25 mouse cellular contexts compared by ENCODE assay signal in genomic region chr3:146396934-146397333, GRCm38 (mm10). TPM values are rescaled to one million over a fixed set of nuclear protein-coding genes. Genes with fewer than 3 reads are reported as not detected.
DNase-seq lines count a peak whose midpoint lies in the region; ATAC-seq and TF ChIP-seq lines count a peak whose summit lies in the region.
"Had no signal": no experiment of that assay in that cellular context is flagged by ENCODE, and none has a peak within 500 bp of the region (broad histone marks: within the 10 kb centered on the region; RNA-seq: fewer than 3 reads in every experiment).

No protein-coding gene starts in this region.

- H3K27me3 ChIP-seq in neural tube, embryonic 11.5 days (ENCODE audit: control insufficient read depth, insufficient read depth, low read length) = no peaks in the 10 kb centered on the region
- no peaks in the 10 kb centered on the region for H3K27me3 ChIP-seq in neural tube, embryonic 15.5 days (replicated peaks)
- H3K27me3 ChIP-seq: embryonic facial prominence, embryonic 13.5 days; embryonic facial prominence, embryonic 15.5 days; forebrain, embryonic 12.5 days had no signal

- no peaks in the 10 kb centered on the region for H3K9me3 ChIP-seq in neural tube, embryonic 11.5 days (ENCODE audit: control insufficient read depth, low read length)
- H3K9me3 ChIP-seq in neural tube, embryonic 15.5 days (replicated peaks) = no peaks in the 10 kb centered on the region
- H3K9me3 ChIP-seq: embryonic facial prominence, embryonic 13.5 days; embryonic facial prominence, embryonic 15.5 days; forebrain, embryonic 12.5 days; G1E had no signal

- no peak for TF ChIP-seq CTCF in layer of hippocampus, adult 2 months (conservative IDR thresholded peaks at IDR 0.05)

- no peak for DNase-seq in layer of hippocampus, adult 2 months (ENCODE audit: low spot score in 2 of 2)
- no peak for DNase-seq in layer of hippocampus, adult 11-12 months (ENCODE audit: low spot score)
- peak; percentile 8 for DNase-seq in neural tube, embryonic 11.5 days (ENCODE audit: low spot score)
- no peak for DNase-seq in thymus, postnatal 4 days
- DNase-seq: adrenal gland, adult 2 months; adrenal gland, postnatal 10 days; adrenal gland, postnatal 25 days; B cell, adult 2 months; cerebellum, adult 11 months; cerebellum, adult 18-20 months; cerebellum, adult 8-10 months; cerebellum, adult 9-11 months; cerebellum, postnatal 14 days; cerebellum, postnatal 36 days; embryo, embryonic 11 days had no signal

- no peak overlapping the region for H3K4me2 ChIP-seq in neural tube, embryonic 11.5 days (ENCODE audit: low read depth)
- H3K4me2 ChIP-seq in neural tube, embryonic 15.5 days = no peak overlapping the region
- H3K4me2 ChIP-seq: embryonic facial prominence, embryonic 13.5 days; embryonic facial prominence, embryonic 15.5 days; forebrain, embryonic 12.5 days had no signal

- no peak overlapping the region for H3K4me3 ChIP-seq in layer of hippocampus, adult 2 months
- H3K4me3 ChIP-seq in neural tube, embryonic 11.5 days (ENCODE audit: low read depth, low read length) = no peak overlapping the region
- no peak overlapping the region for H3K4me3 ChIP-seq in neural tube, embryonic 15.5 days (replicated peaks)
- H3K4me3 ChIP-seq: embryonic facial prominence, embryonic 13.5 days; embryonic facial prominence, embryonic 15.5 days; erythroblast, embryonic 14.5 days; forebrain, embryonic 10.5 days; forebrain, embryonic 12.5 days had no signal

- ATAC-seq in neural tube, embryonic 11.5 days (ENCODE audit: insufficient read depth, low FRiP score, low TSS enrichment) = no peak
- ATAC-seq in neural tube, embryonic 15.5 days (ENCODE audit: low FRiP score) = no peak
- ATAC-seq: CD4-positive, CD25-positive, alpha-beta regulatory T cell, adult 4 months; forebrain, embryonic 14.5 days; forebrain, embryonic 16.5 days had no signal

- 88% methylated on average over 1 of the region's 1 CpGs for WGBS in neural tube, embryonic 11.5 days
- WGBS in neural tube, embryonic 15.5 days = 100% methylated on average over 1 of the region's 1 CpGs

- no peak overlapping the region for H3K9ac ChIP-seq in neural tube, embryonic 11.5 days (ENCODE audit: low read length)
- no peak overlapping the region for H3K9ac ChIP-seq in neural tube, embryonic 15.5 days (replicated peaks)
- H3K9ac ChIP-seq: embryonic facial prominence, embryonic 13.5 days; embryonic facial prominence, embryonic 15.5 days; forebrain, embryonic 12.5 days had no signal

- H3K4me1 ChIP-seq in neural tube, embryonic 11.5 days (ENCODE audit: control insufficient read depth, insufficient read depth, low read length) = no peaks in the 10 kb centered on the region
- H3K4me1 ChIP-seq in neural tube, embryonic 15.5 days = no peaks in the 10 kb centered on the region
- H3K4me1 ChIP-seq: embryonic facial prominence, embryonic 13.5 days; embryonic facial prominence, embryonic 15.5 days had no signal

- no peaks in the 10 kb centered on the region for H3K36me3 ChIP-seq in neural tube, embryonic 11.5 days (ENCODE audit: control insufficient read depth, insufficient read depth, low read length)
- H3K36me3 ChIP-seq in neural tube, embryonic 15.5 days = no peaks in the 10 kb centered on the region
- H3K36me3 ChIP-seq: embryonic facial prominence, embryonic 13.5 days; embryonic facial prominence, embryonic 15.5 days; forebrain, embryonic 10.5 days; forebrain, embryonic 12.5 days; G1E had no signal

- H3K27ac ChIP-seq in layer of hippocampus, adult 2 months = 0 out of 2 replicates have a peak overlapping the region, but pooled peaks have one; percentile 36
- H3K27ac ChIP-seq in neural tube, embryonic 11.5 days (ENCODE audit: low read depth, low read length) = no peak overlapping the region
- no peak overlapping the region for H3K27ac ChIP-seq in neural tube, embryonic 15.5 days (replicated peaks)
- H3K27ac ChIP-seq: embryonic facial prominence, embryonic 13.5 days; embryonic facial prominence, embryonic 15.5 days; forebrain, embryonic 10.5 days; forebrain, embryonic 12.5 days had no signal

RNA-seq across cellular contexts. Expression of gene Ssx2ip, which starts 7.5 kb away (rescaled TPM):
- total RNA-seq in layer of hippocampus, adult 2 months (2021) = 100 to 1,000 TPM in 1 of 2 experiments, 10 to 100 TPM in 1; 99.7 to 107 TPM
- 28.1 and 28.8 TPM in 2 replicates for polyA plus RNA-seq in neural tube, embryonic 11.5 days (2014; fragmentation: Nextera tagmentation; extraction: Ambion mirVana)
- 16.7 and 19.3 TPM in 2 replicates for polyA plus RNA-seq in neural tube, embryonic 15.5 days (2015; fragmentation: Nextera tagmentation; extraction: Ambion mirVana)

RNA-seq across cellular contexts. Expression of gene Ctbs, which starts 52.7 kb away (rescaled TPM):
- total RNA-seq in layer of hippocampus, adult 2 months (2021) = 1 to 10 TPM; 9.0 to 9.1 TPM
- polyA plus RNA-seq in neural tube, embryonic 11.5 days (2014; fragmentation: Nextera tagmentation; extraction: Ambion mirVana) = 5.3 and 5.5 TPM in 2 replicates
- polyA plus RNA-seq in neural tube, embryonic 15.5 days (2015; fragmentation: Nextera tagmentation; extraction: Ambion mirVana) = 5.3 and 5.7 TPM in 2 replicates
